Mouse (Mus musculus) hindbrain, embryonic 14.5 days (tissue): ENCODE measurements around the gene Tmem199. TPM values are rescaled to one million over a fixed set of nuclear protein-coding genes. Genes with fewer than 3 reads are reported as not detected.
"Not testable (repeated sequence)": the region's sequence is repeated elsewhere in the genome, so short reads cannot be mapped to it uniquely, and the experiment has no call there.

Source experiments
- ATAC-seq: fragments of 200-750 bp; cut with Nextera tagmentation; 2 replicates; pipeline ENCODE4 v1.8.0; 2017; ENCODE audit warnings: moderate number of reproducible peaks, mild to moderate bottlenecking, moderate TSS enrichment, moderate library complexity; ENCODE audit not compliant: low FRiP score
- DNase-seq: peaks from one replicate; pipeline ENCODE4 v3.0.0-alpha.2; 2015; ENCODE audit warnings: low spot score
- H3K27ac ChIP-seq: fragments of 300-500 bp; sonication (generic); 2 replicates; pipeline ENCODE4 v1.5.1; 2014; ENCODE audit warnings: mild to moderate bottlenecking, moderate library complexity
- H3K27me3 ChIP-seq: fragments of 300-500 bp; sonication (generic); 2 replicates; pipeline ENCODE4 v1.6.1; 2014; ENCODE audit warnings: mild to moderate bottlenecking, low read length, mixed read lengths; ENCODE audit not compliant: control insufficient read depth, insufficient read depth
- H3K36me3 ChIP-seq: fragments of 300-500 bp; sonication (generic); replicated peaks from 2 replicates; pipeline ENCODE4 v1.6.1; 2014; ENCODE audit not compliant: control insufficient read depth, insufficient read depth
- H3K4me1 ChIP-seq: fragments of 300-500 bp; sonication (generic); replicated peaks from 2 replicates; pipeline ENCODE4 v1.6.1; 2014; ENCODE audit warnings: antibody characterized with exemption, low read length, mixed read lengths; ENCODE audit not compliant: control insufficient read depth, insufficient read depth
- H3K4me2 ChIP-seq: fragments of 300-500 bp; sonication (generic); replicated peaks from 2 replicates; pipeline ENCODE4 v1.6.1; 2014; ENCODE audit warnings: mild to moderate bottlenecking, moderate library complexity
- H3K4me3 ChIP-seq: fragments of 300-500 bp; sonication (generic); replicated peaks from 2 replicates; pipeline ENCODE4 v1.5.1; 2014; ENCODE audit warnings: mild to moderate bottlenecking, low read length
- H3K9ac ChIP-seq: fragments of 300-500 bp; sonication (generic); 2 replicates; pipeline ENCODE4 v1.6.1; 2014
- H3K9me3 ChIP-seq: fragments of 300-500 bp; sonication (generic); 2 replicates; pipeline ENCODE4 v1.6.1; 2016; ENCODE audit warnings: low read length; ENCODE audit not compliant: control insufficient read depth
- WGBS: fragments of 180-500 bp; shearing (Covaris S2); extraction: QIAGEN DNeasy Blood & Tissue Kit; methylation state at CpG from one replicate; pipeline ENCODE4 v1.1.7; 2014; 5-methylcytosine and 5-hydroxymethylcytosine counted together
- polyA plus RNA-seq: library from polyadenylated mRNA; unstranded; fragments of >200 nt; fragmentation: Nextera tagmentation; extraction: Ambion mirVana; gene quantifications from 2 replicates; pipeline ENCODE4 v1.2.1, GENCODE M21; 2014

The Tmem199 gene
- polyA plus RNA-seq, 1 experiment from 2014 or later: 96.1 TPM

- H3K4me3 ChIP-seq, H3K27me3 ChIP-seq, H3K9ac ChIP-seq, H3K9me3 ChIP-seq, ATAC-seq, DNase-seq, H3K27ac ChIP-seq, H3K4me2 ChIP-seq: not testable (repeated sequence)
- H3K4me1 ChIP-seq: peaks cover 13% of the 10 kb centered on the region
- WGBS: 98% methylated on average over 10 of the region's 10 CpGs
- peaks cover 39% of the 10 kb centered on the region for H3K36me3 ChIP-seq
These were observed 19.5 kb upstream of the Tmem199 start for GRCm38 (mm10) chr11:78531515-78531914.

- H3K9me3 ChIP-seq: no peaks in the 10 kb centered on the region
- H3K4me2 ChIP-seq: no peak overlapping the region
- H3K36me3 ChIP-seq: peaks cover 44% of the 10 kb centered on the region
- no peaks in the 10 kb centered on the region for H3K27me3 ChIP-seq
- no peak overlapping the region for H3K27ac ChIP-seq
- ATAC-seq (no peak), DNase-seq (no peak)
- H3K4me1 ChIP-seq: peaks cover 13% of the 10 kb centered on the region
- WGBS: 82% methylated on average over 6 of the region's 6 CpGs
- no peak overlapping the region for H3K4me3 ChIP-seq
- H3K9ac ChIP-seq: no peak overlapping the region
These were observed 19.1 kb upstream of the Tmem199 start for GRCm38 (mm10) chr11:78531046-78531445.

GRCm38 (mm10) chr11:78530001-78530400 lies 18.0 kb upstream of the Tmem199 start:
- no peaks in the 10 kb centered on the region for H3K9me3 ChIP-seq
- H3K4me1 ChIP-seq: peaks cover 9% of the 10 kb centered on the region
- peaks cover 54% of the 10 kb centered on the region for H3K36me3 ChIP-seq
- no peak overlapping the region for H3K9ac ChIP-seq
- H3K4me2 ChIP-seq: no peak overlapping the region
- H3K4me3 ChIP-seq: no peak overlapping the region
- no peak overlapping the region for H3K27ac ChIP-seq
- no peaks in the 10 kb centered on the region for H3K27me3 ChIP-seq
- ATAC-seq (no peak), DNase-seq (no peak)
- 91% methylated on average over 12 of the region's 12 CpGs for WGBS

- H3K9me3 ChIP-seq: no peaks in the 10 kb centered on the region
- no peaks in the 10 kb centered on the region for H3K4me1 ChIP-seq
- H3K9ac ChIP-seq: no peak overlapping the region
- H3K36me3 ChIP-seq: peaks cover 67% of the 10 kb centered on the region
- no peak overlapping the region for H3K27ac ChIP-seq
- ATAC-seq (no peak), DNase-seq (no peak)
- WGBS: 84% methylated on average over 9 of the region's 9 CpGs
- H3K4me3 ChIP-seq: no peak overlapping the region
- no peak overlapping the region for H3K4me2 ChIP-seq
- H3K27me3 ChIP-seq: no peaks in the 10 kb centered on the region
These were observed 16.7 kb upstream of the Tmem199 start for GRCm38 (mm10) chr11:78528714-78529113.

- no peaks in the 10 kb centered on the region for H3K4me1 ChIP-seq
- no peak for ATAC-seq
- DNase-seq: no peak
- H3K4me2 ChIP-seq: no peak overlapping the region
- WGBS: 77% methylated on average over 2 of the region's 2 CpGs
- no peaks in the 10 kb centered on the region for H3K27me3 ChIP-seq
- no peak overlapping the region for H3K9ac ChIP-seq
- no peak overlapping the region for H3K27ac ChIP-seq
- no peaks in the 10 kb centered on the region for H3K9me3 ChIP-seq
- H3K36me3 ChIP-seq: peaks cover 100% of the 10 kb centered on the region
- no peak overlapping the region for H3K4me3 ChIP-seq
These were observed 12.9 kb upstream of the Tmem199 start for GRCm38 (mm10) chr11:78524838-78525237.

- Histone ChIP-seq H3K27me3 (no peaks in the 10 kb centered on the region), H3K9ac (no peak overlapping the region), H3K4me2 (no peak overlapping the region), H3K4me3 (no peak overlapping the region), H3K9me3 (no peaks in the 10 kb centered on the region), H3K27ac (no peak overlapping the region), H3K36me3 (peaks cover 100% of the 10 kb centered on the region), H3K4me1 (no peaks in the 10 kb centered on the region)
- WGBS: 68% methylated on average over 9 of the region's 9 CpGs
- peak; percentile 36 for DNase-seq
- ATAC-seq: no peak
These were observed 11.4 kb upstream of the Tmem199 start for GRCm38 (mm10) chr11:78523241-78523955.

- Histone ChIP-seq H3K4me1 (no peaks in the 10 kb centered on the region), H3K9me3 (no peaks in the 10 kb centered on the region), H3K27ac (no peak overlapping the region; the same call in 1 of the 2 replicates), H3K27me3 (no peaks in the 10 kb centered on the region), H3K4me3 (no peak overlapping the region), H3K4me2 (no peak overlapping the region), H3K9ac (no peak overlapping the region), H3K36me3 (peaks cover 100% of the 10 kb centered on the region)
- WGBS: 93% methylated on average over 1 of the region's 1 CpGs
- DNase-seq: no peak
- no peak for ATAC-seq
These were observed 10.6 kb upstream of the Tmem199 start for GRCm38 (mm10) chr11:78522481-78522997.

- WGBS: 89% methylated on average over 3 of the region's 3 CpGs
- Histone ChIP-seq H3K27me3 (no peaks in the 10 kb centered on the region), H3K4me2 (no peak overlapping the region), H3K9me3 (no peaks in the 10 kb centered on the region), H3K36me3 (peaks cover 96% of the 10 kb centered on the region), H3K4me3 (no peak overlapping the region), H3K4me1 (no peaks in the 10 kb centered on the region), H3K9ac (no peak overlapping the region), H3K27ac (no peak overlapping the region)
- DNase-seq (no peak), ATAC-seq (no peak)
These were observed 9.9 kb upstream of the Tmem199 start for GRCm38 (mm10) chr11:78521880-78522279.

GRCm38 (mm10) chr11:78518931-78519330 lies 7.0 kb upstream of the Tmem199 start:
- no peak overlapping the region for H3K27ac ChIP-seq
- WGBS: 88% methylated on average over 10 of the region's 10 CpGs
- no peaks in the 10 kb centered on the region for H3K4me1 ChIP-seq
- no peak overlapping the region for H3K9ac ChIP-seq
- no peaks in the 10 kb centered on the region for H3K9me3 ChIP-seq
- ATAC-seq (no peak), DNase-seq (no peak)
- H3K36me3 ChIP-seq: peaks cover 92% of the 10 kb centered on the region
- no peaks in the 10 kb centered on the region for H3K27me3 ChIP-seq
- no peak overlapping the region for H3K4me3 ChIP-seq
- no peak overlapping the region for H3K4me2 ChIP-seq
